Mouse (Mus musculus) ES-E14 (cell line): Measurements from ENCODE around the gene Cdk2ap1.

Source experiments
- CHD2 ChIP-seq: IDR thresholded peaks from 2 replicates; pipeline ENCODE4 v1.6.1; 2014; ENCODE audit warnings: mild to moderate bottlenecking, low read depth, low read length, inconsistent platforms
- MAFK ChIP-seq: IDR thresholded peaks from 2 replicates; pipeline ENCODE4 v1.6.1; 2014; ENCODE audit warnings: mild to moderate bottlenecking, low read depth, low read length, inconsistent platforms; ENCODE audit not compliant: insufficient read depth
- ZC3H11A ChIP-seq: IDR thresholded peaks from 2 replicates; pipeline ENCODE4 v1.6.1; 2012; ENCODE audit warnings: low read depth, mild to moderate bottlenecking, inconsistent platforms, low read length, borderline replicate concordance
- ZNF384 ChIP-seq: IDR thresholded peaks from 2 replicates; pipeline ENCODE4 v1.6.1; 2012; ENCODE audit warnings: low read depth, low read length, inconsistent platforms

- TF ChIP-seq ZNF384 (no peak), ZC3H11A (no peak), MAFK (0 out of 2 replicates have a peak, but pooled peaks have one; percentile 12), CHD2 (peak; percentile 88)
Observed at GRCm38 (mm10) chr5:124327510-124328364, 35.1 kb downstream of the Cdk2ap1 start, which contains the start of the genes Mphosph9 and 2810006K23Rik.
